ENCODE assay signal across 10 mouse cellular contexts in the genomic region with DNA sequence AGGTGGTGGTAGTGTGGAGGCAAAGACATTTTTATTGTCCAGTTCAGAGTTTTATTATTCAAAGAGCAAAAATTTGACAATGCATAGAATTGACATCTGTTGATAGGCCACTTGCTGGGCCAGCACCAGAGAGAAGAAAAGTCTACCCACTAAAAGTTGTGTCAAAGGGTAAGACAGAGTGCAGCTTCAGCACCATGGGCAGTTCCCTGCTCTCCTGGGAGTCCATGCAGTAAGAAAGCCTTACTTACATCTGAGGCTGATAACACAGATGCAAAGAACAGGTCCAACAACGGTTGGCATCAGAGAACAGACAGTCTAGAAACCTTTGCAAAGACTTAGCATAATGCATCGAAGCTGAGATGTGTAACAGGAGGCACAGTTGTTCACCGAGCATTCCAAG. TPM values are rescaled to one million over a fixed set of nuclear protein-coding genes. Genes with fewer than 3 reads are reported as not detected.
DNase-seq lines count a peak whose midpoint lies in the region; ATAC-seq and TF ChIP-seq lines count a peak whose summit lies in the region.
"Had no signal": no experiment of that assay in that cellular context is flagged by ENCODE, and none has a peak within 500 bp of the region (broad histone marks: within the 10 kb centered on the region; RNA-seq: fewer than 3 reads in every experiment).

No protein-coding gene starts in this region.

- H3K27me3 ChIP-seq in kidney, postnatal 0 days (ENCODE audit: insufficient read depth, low read length): no peaks in the 10 kb centered on the region
- no peaks in the 10 kb centered on the region for H3K27me3 ChIP-seq in kidney, embryonic 15.5 days
- no peaks in the 10 kb centered on the region for H3K27me3 ChIP-seq in limb, embryonic 14.5 days (ENCODE audit: control insufficient read depth, insufficient read depth, low read length)

- no peak overlapping the region for H3K4me3 ChIP-seq in kidney, postnatal 0 days (replicated peaks; ENCODE audit: low read depth, low read length)
- H3K4me3 ChIP-seq in kidney, embryonic 15.5 days (replicated peaks): no peak overlapping the region
- H3K4me3 ChIP-seq in limb, embryonic 14.5 days (replicated peaks; ENCODE audit: low read length): no peak overlapping the region
- H3K4me3 ChIP-seq in gastrocnemius, adult 2 months: no peak overlapping the region

- TF ChIP-seq CTCF in kidney, postnatal 0 days (IDR thresholded peaks at IDR 0.05; ENCODE audit: low read depth): no peak
- TF ChIP-seq CTCF in gastrocnemius, adult 2 months (IDR thresholded peaks at IDR 0.05): no peak

- no peak for TF ChIP-seq POLR2A in limb, embryonic 14.5 days (IDR thresholded peaks at IDR 0.05; ENCODE audit: borderline replicate concordance, extremely low read depth, insufficient read depth, insufficient read length)

- peaks cover 43% of the 10 kb centered on the region for H3K36me3 ChIP-seq in kidney, postnatal 0 days (ENCODE audit: insufficient read depth, low read length)
- peaks cover 77% of the 10 kb centered on the region for H3K36me3 ChIP-seq in kidney, embryonic 15.5 days
- peaks cover 45% of the 10 kb centered on the region for H3K36me3 ChIP-seq in limb, embryonic 14.5 days (ENCODE audit: control insufficient read depth, insufficient read depth, low read length)

- peak; percentile 53 for DNase-seq in kidney, postnatal 0 days (ENCODE audit: low spot score)
- peak; percentile 35 for DNase-seq in A20 (ENCODE audit: low read depth, low spot score)
- peak; percentile 69 for DNase-seq in adrenal gland, postnatal 10 days
- DNase-seq in limb, embryonic 14.5 days (ENCODE audit: low spot score): peak; percentile 38
- no peak for DNase-seq in left cerebral cortex, adult 11 months (ENCODE audit: low spot score)
- no peak for DNase-seq in gastrocnemius, adult 2 months
- DNase-seq in heart, postnatal 36 days: no peak
- DNase-seq: cerebellum, postnatal 25 days; gastrocnemius, postnatal 14 days had no signal

- H3K9ac ChIP-seq in kidney, postnatal 0 days (ENCODE audit: low read depth, low read length): no peak overlapping the region
- H3K9ac ChIP-seq in kidney, embryonic 15.5 days: no peak overlapping the region
- no peak overlapping the region for H3K9ac ChIP-seq in limb, embryonic 14.5 days (ENCODE audit: low read depth, low read length, severe bottlenecking)

- H3K4me2 ChIP-seq in kidney, postnatal 0 days (ENCODE audit: low read length): no peak overlapping the region
- no peak overlapping the region for H3K4me2 ChIP-seq in kidney, embryonic 15.5 days
- H3K4me2 ChIP-seq in limb, embryonic 14.5 days (replicated peaks; ENCODE audit: low read depth, low read length, severe bottlenecking): no peak overlapping the region

- WGBS in kidney, postnatal 0 days: 91% methylated on average over 3 of the region's 3 CpGs
- WGBS in kidney, embryonic 15.5 days: 91% methylated on average over 3 of the region's 3 CpGs
- 90% methylated on average over 3 of the region's 3 CpGs for WGBS in limb, embryonic 14.5 days

- no peak overlapping the region for H3K27ac ChIP-seq in kidney, postnatal 0 days
- H3K27ac ChIP-seq in kidney, embryonic 15.5 days: no peak overlapping the region
- H3K27ac ChIP-seq in limb, embryonic 14.5 days (replicated peaks; ENCODE audit: low read depth, low read length): no peak overlapping the region
- H3K27ac ChIP-seq in gastrocnemius, adult 2 months: no peak overlapping the region

- H3K4me1 ChIP-seq in kidney, postnatal 0 days (replicated peaks; ENCODE audit: insufficient read depth, low read length): no peaks in the 10 kb centered on the region
- no peaks in the 10 kb centered on the region for H3K4me1 ChIP-seq in kidney, embryonic 15.5 days
- H3K4me1 ChIP-seq in limb, embryonic 14.5 days (ENCODE audit: control insufficient read depth, insufficient read depth, low read length): no peaks in the 10 kb centered on the region

- intact Hi-C loops in gastrocnemius, adult 2 months (cut with DNase I): loop anchor here (5.0 kb wide), 1 partner anchor 52 kb away; no protein-coding TSS in a partner anchor
- intact Hi-C loops in heart, postnatal 36 days (cut with DNase I): loop anchor here (10.0 kb wide), 2 partner anchors 325 to 1305 kb away; a partner anchor contains a TSS

- H3K9me3 ChIP-seq in kidney, postnatal 0 days (replicated peaks; ENCODE audit: low read length): no peaks in the 10 kb centered on the region
- H3K9me3 ChIP-seq in kidney, embryonic 15.5 days (replicated peaks): no peaks in the 10 kb centered on the region
- H3K9me3 ChIP-seq in limb, embryonic 14.5 days (ENCODE audit: control insufficient read depth, low read length): no peaks in the 10 kb centered on the region

- no peak for ATAC-seq in kidney, postnatal 0 days (replicated peaks; ENCODE audit: low FRiP score, low read depth)
- no peak for ATAC-seq in kidney, embryonic 15.5 days (replicated peaks; ENCODE audit: low FRiP score)
- ATAC-seq in limb, embryonic 14.5 days (ENCODE audit: low FRiP score, low read depth): no peak

RNA-seq across cellular contexts. Expression of a gene that starts 9.7 kb away (rescaled TPM):
- 333 and 339 TPM in 2 replicates for polyA plus RNA-seq in kidney, postnatal 0 days (2015; fragmentation: Nextera tagmentation; extraction: Ambion mirVana)
- polyA plus RNA-seq in kidney, embryonic 15.5 days (2015; fragmentation: Nextera tagmentation; extraction: Ambion mirVana): 274 and 287 TPM in 2 replicates
- total RNA-seq in adrenal gland, postnatal 10 days (2021): 10 to 100 TPM; 75.1 to 78.8 TPM
- 102 and 125 TPM in 2 replicates for polyA plus RNA-seq in limb, embryonic 14.5 days (2012; rRNA removed)
- polyA plus RNA-seq in limb, embryonic 14.5 days (2014; fragmentation: Nextera tagmentation; extraction: Ambion mirVana): 234 and 242 TPM in 2 replicates
- 10 to 100 TPM; 45.6 to 63.5 TPM for total RNA-seq in gastrocnemius, adult 2 months (2021)
- 10 to 100 TPM; 55.0 TPM for total RNA-seq in heart, postnatal 36 days (2021)

RNA-seq across cellular contexts. Expression of a gene that starts 36.5 kb away (rescaled TPM):
- 99.7 and 114 TPM in 2 replicates for polyA plus RNA-seq in kidney, postnatal 0 days (2015; fragmentation: Nextera tagmentation; extraction: Ambion mirVana)
- polyA plus RNA-seq in kidney, embryonic 15.5 days (2015; fragmentation: Nextera tagmentation; extraction: Ambion mirVana): 102 and 105 TPM in 2 replicates
- 100 to 1,000 TPM; 104 to 117 TPM for total RNA-seq in adrenal gland, postnatal 10 days (2021)
- polyA plus RNA-seq in limb, embryonic 14.5 days (2012; rRNA removed): 35.9 and 49.2 TPM in 2 replicates
- polyA plus RNA-seq in limb, embryonic 14.5 days (2014; fragmentation: Nextera tagmentation; extraction: Ambion mirVana): 68.6 and 70.9 TPM in 2 replicates
- 10 to 100 TPM; 54.2 to 54.5 TPM for total RNA-seq in gastrocnemius, adult 2 months (2021)
- 100 to 1,000 TPM in 1 of 2 experiments, 10 to 100 TPM in 1; 95.5 to 116 TPM for total RNA-seq in heart, postnatal 36 days (2021)

Comparison
In these comparisons a context has a peak if more than half of its experiments do, and no peak if none do; other contexts are left out.
1. DNase-seq: peak in kidney, postnatal 0 days (single experiment), A20 (single experiment), adrenal gland, postnatal 10 days (single experiment) and limb, embryonic 14.5 days (single experiment); none in left cerebral cortex, adult 11 months (single experiment), gastrocnemius, adult 2 months (single experiment) and heart, postnatal 36 days (0 of 2).